Mouse (Mus musculus): ENCODE results near the gene Kif21b. TPM values are rescaled to one million over a fixed set of nuclear protein-coding genes. Genes with fewer than 3 reads are reported as not detected.
A peak's percentile ranks its signal among the peaks of the same experiment; 100 is the strongest.

Gene Kif21b
- total RNA-seq (2021), result under 1 TPM; 0.53 to 0.74 TPM
- long read RNA-seq, experiment 1, result 0 reads
- long read RNA-seq, experiment 2, result 0 reads

DNA sequence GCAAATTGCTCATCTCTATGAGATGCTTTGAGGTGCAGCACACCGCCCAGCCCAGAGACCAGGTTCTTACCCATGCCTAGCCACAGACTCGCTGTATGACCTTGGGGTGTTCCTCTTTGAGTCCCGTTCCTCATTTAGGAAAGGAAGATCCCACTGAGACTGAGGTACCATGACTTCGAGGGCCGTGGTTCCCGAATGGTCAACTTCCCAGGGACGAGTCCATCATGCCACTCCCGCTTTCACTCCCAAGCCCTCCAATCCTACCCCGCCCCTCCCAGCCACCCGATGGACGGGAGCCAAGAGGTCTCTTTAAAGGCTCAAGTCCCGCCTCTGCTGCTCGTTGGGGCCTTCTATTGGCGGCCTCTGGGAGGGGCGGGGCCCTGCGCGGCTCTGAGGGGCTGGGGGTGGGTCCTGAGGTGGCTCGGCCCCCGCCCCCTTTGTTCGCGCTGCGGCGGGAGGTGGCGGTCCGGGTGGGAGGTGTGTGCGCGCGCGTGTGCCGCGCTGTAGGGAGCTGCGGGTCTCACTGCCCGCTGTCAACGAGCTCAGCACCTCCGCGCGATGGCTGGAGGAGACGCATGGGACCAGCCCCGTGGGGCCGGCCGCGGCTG is at the start of gene Kif21b:
Kif21b (plus strand) TSS at position 439 of the 608 bp plus-strand sequence.
- DNase-seq (ENCODE audit: low spot score), result peak; percentile 85

DNA sequence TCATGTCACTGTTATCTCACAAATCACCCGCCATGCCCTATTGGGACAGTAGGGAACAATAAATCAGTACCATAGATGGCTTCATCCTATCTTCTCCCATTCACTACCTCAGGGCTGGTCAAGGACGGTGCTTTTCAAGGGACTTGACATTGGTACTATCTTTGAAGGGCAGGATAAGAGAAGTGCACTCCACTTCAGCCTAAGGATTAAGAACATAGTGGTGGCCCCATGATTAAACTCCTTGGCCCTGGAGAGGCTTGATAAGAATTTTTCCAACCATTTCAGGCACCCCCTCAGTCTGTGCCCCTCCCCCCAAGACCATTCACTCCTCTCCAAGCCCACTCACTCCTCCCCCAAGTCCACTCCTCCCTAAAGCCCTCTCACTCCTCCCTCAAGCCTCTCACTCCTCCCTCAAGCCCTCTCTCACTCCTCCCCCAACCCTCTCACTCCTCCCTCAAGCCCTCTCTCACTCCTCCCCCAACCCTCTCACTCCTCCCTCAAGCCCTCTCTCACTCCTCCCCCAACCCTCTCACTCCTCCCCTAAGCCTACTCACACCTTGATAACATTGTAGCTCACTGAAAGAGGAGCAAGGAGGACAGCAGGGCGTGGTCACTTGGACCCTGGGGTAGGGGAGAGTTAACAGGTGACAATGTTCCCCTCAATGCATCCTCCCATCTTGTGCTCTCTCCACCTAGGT is 45.1 kb upstream of the Kif21b start:
- DNase-seq (ENCODE audit: low spot score), result no peak

DNA sequence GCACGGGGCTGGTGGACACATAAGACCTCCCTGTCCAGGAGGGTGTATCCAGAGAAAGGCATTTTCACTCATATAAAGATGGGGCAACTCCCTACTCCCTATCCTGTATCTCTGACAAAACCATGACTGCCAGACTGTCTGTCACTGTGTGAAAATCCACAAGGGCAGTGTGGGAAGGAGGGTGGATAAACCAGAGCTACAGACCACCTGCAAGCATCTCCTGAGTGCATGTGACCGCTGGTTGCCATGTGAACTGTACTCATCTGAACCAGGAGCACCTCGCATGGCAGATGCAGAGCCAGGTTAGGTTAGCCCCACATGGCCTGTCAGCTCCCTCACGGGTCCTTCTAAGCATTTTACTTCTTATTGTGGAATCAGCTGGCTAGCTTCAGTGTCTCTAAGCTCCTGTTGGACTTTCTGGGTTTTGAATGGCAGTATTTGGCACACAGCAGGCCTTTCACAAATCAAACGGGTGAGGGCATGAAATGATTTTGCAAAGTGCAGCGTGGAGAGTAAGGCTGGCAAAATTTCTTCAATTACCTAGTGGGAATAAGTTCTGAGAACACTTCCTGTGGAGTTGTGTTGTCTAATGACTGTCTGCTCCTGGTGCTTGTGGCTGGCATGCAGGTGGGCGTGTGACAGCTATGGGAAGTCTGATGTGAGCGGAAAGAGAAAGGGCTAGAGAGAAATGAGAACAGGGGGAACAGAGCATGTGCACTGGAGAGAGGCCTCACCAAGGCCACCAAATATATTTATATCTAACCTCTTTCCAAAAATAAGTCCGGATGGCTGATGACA is 41.6 kb upstream of the Kif21b start:
- peak; percentile 51 for DNase-seq (ENCODE audit: low spot score)

DNA sequence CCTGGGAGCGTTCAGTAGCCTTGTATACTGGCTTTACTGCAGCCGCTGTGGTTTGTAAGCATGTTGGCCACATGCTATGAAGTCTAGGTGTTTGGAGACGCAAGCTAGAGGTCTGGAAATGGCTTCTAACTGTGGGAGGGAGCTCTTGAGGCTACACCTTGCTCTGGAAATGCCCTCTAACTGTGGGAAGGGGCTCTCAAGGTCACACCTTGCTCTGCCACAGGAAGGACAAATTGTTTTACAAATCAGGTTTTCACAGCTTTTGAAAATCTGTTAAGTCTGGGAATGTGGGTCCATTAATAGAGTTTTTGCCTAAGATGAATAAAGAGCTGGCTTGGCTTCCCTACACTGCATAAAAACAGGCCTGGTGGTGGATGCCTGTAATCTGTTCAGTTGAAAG is 37.5 kb upstream of the Kif21b start:
- DNase-seq (ENCODE audit: low spot score), result no peak

DNA sequence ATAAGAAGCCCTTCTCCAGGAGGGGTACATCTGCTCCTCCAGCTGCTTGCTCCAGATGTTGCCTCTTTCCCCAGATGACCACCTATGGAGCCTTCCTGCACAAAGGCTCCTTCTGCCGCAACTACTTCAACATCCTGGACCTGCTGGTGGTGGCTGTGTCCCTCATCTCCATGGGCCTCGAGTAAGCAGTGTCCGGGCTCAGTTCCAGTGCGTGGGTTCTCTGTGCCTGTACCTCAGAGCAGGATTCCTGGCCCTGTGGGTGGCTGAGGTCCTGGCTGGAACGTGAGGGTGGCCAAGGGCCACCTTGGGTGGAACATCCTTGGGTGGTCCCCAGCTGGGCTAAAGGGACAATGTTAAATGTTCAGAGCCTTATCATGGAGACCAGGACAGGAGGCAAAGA is 36.4 kb upstream of the Kif21b start:
- DNase-seq (ENCODE audit: low spot score), result no peak

DNA sequence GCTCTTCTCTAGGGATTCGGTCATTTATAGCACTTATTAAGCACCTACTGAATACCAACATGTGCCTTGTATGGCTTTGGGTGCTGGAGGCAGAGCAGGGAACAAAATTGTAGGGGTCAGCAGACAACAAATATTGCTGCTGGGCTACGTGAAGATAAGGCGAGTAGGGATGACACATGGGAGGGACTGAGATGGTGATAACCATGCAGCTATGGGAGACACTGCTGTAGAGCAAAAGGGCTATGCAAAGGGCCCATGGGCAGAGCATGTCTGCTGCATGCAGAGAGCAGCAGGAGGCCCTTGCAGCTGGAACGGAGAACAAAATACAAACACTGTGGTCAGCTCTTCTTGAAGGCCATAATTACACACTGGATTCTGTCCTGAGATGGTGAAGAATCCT is 29.1 kb upstream of the Kif21b start:
- no peak for DNase-seq (ENCODE audit: low spot score)

DNA sequence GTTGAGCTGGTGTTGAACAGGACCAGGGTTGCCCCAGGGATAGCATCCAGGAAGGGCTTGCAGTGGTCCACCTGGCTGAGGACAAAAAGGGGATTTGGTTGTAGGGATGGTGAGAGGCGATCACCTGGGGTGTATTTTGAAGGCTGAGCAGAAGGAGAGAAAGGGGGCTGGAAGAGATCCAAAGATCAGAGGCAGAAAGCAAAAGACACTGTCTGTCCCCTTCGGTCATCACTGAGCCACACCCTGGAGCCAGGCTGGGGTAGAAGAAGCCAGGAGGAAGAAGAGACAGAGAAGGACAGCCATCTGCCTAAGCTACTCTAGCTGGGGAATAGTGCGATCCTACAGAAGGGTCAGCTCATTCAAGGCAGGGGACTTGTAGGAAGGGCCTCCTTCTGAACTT is 28.6 kb upstream of the Kif21b start:
- DNase-seq (ENCODE audit: low spot score), result no peak

DNA sequence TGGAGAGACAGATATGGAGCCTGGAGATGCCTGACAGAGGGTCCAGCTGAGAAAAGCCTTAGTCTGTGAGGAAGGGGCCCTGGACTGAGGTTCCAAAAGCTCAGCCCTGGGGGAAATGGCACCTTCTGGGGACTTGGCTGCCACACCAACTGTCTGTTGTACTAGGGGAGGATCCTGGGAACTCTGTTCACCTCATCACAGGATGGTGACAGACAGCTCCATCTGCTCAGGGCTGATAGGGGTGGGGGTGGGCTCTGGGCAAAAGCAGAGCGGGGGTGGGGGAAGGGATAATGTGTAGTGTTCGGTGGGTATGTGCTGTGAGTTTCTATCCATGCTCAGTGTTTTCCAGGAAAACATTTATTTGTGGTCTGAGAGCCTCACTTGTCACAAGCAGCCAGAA is 28.2 kb upstream of the Kif21b start:
- DNase-seq (ENCODE audit: low spot score), result no peak

DNA sequence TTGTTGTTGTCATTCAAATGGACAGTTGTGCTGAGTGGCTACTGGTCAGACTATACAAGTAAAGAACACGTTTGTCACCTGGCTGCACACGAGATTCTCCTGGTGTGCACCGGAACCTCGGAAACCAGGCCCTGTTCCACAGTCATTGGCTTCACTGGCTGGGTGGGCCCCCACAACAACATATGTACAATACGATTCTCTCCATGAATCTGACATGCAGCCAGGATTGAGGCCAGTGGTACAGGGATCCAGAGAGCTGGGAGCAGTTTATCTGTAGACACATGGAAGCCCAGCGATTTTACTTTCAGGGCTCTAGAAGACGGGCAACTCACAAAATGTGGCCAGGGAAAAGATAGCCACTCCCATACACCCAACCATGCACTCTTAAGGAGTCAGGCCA is 27.5 kb upstream of the Kif21b start:
- DNase-seq (ENCODE audit: low spot score), result no peak

DNA sequence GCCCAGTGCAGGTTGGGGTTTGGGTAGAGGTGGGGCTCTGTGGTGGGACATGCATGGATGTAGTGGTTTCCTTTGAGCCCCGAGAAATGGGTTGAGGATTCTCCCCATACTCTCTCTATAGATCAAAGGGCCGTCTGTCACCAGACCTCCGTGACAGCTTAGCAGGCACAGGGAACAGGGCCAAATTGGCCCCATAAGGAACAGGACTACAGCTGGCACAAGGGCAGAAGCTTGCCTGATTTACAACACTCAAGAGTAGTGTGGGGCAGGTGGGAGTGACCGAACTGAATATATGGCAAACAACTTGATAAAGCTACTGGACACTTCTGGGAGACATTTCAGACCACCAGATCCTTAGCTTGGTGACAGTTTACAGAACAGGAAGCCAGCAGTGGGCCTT is 26.4 kb upstream of the Kif21b start:
- DNase-seq (ENCODE audit: low spot score), result peak; percentile 49

DNA sequence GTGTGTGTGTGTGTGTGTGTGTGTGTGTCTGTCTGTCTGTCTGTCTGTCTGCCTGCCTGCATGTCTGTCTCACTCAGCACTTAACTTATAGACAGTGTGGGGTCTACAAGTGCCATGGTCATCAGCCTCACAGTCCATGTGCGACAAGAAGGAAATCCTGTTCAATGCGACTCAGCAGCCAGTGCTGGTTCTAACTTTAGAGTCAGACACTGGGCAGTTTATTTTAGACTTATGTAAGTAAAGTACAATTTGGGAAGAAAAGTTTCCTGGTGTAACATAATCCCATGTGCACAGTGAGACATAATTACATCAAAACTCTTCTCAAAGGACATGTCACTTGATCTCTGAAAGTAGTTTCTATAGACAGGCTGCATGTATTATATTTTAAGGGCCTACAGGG is 21.7 kb upstream of the Kif21b start:
- DNase-seq (ENCODE audit: low spot score), result no peak

DNA sequence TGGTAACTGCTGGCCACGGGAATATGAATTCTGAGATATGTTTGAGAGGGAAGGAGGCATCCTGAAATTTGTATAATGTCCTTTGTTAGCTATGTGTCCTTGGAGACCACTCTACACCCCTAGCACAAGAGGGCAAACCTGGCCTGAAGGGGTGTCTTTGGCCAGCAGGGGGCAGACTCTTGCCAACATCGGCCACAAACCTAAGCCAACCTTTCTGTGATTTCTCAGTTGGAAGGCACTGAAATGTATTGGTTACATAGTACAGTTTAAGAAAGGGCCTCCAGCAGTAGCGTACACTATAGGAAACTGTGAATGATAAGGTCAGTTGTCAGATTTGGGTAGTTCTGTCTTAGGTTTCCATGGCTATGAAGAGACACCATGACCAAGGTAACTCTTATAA is 15.0 kb upstream of the Kif21b start:
- DNase-seq (ENCODE audit: low spot score), result peak; percentile 61

DNA sequence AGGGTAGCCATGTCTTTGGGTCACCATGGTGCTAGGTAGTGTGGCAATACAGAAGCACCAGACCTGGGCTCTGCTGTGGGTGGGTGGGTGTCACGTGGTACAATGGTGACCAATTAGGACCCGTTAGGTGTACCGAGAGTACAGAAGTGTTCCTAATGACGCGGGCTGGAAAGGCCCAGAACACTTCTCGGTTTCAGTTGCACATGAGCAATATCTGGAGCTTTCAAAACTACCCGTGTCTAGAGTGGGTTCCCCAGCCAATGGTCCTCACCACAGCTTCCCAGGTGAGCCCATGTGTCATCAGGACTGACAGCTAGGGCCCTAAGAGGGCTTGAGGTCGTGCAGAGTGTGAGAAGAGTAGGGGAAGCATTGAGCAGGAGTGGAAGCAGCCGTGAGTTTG is 14.1 kb upstream of the Kif21b start:
- no peak for DNase-seq (ENCODE audit: low spot score)

DNA sequence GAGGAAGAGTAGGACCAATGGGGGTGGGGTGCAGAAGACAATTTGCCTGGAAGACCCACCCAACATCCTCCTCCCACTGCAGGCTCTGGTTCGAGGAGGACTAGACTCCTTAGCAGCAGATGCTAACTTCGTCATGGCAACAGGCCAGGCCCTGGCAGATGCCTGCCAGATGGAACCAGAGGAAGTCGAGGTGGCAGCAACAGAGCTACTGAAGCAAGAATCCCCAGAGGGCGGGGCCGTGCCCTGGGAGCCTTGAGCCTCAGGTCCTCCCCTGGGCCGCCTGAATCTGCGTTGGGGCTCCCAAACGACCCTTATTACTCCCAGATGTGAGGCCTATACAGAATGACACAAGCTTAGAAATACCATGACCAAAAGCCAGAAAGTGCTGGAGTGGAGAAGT is 12.3 kb upstream of the Kif21b start:
- DNase-seq (ENCODE audit: low spot score), result peak; percentile 81

DNA sequence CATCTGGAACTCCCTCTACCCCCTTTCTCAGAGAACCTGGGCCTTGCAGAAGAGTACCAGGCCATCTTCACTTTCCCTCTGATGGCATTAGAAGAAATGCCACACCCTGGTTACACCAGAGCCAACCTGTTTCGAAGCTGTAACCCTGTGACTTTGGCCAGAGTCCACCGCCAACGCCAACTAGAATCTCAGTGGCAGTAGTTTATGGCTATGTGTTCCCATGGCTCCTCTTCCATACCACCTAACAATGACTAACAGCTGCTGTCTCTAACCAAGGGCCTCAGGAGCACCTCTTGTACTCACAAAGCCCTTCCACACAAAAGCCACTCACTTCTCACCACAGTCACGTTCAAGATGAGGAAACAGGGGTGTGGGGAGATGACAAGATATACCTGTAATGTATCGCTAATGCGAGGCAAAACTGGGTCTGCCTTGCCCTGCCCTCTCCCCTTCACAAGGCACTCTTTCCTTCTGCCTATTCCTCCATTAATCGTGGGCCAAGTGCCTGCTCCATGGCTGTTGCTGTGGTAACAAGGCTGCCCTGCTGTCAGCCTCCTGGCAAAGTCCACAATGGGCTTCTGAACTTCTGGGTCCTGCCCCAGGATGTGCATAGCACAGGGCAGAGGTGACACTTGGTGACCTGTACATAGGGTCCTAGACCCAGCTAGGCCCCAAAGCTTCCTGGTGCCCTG is 11.5 kb upstream of the Kif21b start:
- no peak for DNase-seq (ENCODE audit: low spot score)

DNA sequence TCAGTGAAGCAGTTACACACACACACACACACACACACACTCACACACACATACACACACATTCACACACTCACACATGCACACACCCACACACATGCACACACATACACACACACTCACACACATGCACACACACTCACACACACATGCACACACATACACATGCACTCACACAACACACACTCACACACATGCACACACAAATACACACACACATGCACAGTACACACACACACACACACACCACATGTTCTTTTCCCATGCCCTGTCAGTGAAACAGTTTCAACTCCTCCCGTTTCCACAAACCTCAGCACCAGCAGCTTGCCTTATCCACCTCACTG is 11.0 kb upstream of the Kif21b start:
- no peak for DNase-seq (ENCODE audit: low spot score)

DNA sequence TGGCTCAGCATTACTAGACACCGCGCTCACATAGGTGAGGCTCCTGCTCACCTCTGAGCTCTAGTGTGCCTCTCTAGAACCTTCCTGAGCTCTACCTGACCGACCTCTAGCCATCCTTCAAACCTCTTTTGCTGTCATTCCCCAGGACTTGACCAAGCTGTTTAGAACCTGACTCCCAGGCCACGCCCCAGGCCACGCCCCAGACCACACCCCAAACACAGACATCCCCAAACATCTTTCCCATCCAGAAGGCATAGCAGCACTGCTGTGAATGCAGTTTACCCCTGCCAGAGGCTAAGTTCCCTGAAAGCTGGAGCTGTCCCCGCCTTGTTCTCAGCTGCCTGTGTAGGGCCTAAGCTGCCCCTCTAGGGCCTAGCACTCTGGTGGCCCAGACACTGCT is 10.4 kb upstream of the Kif21b start:
- DNase-seq (ENCODE audit: low spot score), result no peak

DNA sequence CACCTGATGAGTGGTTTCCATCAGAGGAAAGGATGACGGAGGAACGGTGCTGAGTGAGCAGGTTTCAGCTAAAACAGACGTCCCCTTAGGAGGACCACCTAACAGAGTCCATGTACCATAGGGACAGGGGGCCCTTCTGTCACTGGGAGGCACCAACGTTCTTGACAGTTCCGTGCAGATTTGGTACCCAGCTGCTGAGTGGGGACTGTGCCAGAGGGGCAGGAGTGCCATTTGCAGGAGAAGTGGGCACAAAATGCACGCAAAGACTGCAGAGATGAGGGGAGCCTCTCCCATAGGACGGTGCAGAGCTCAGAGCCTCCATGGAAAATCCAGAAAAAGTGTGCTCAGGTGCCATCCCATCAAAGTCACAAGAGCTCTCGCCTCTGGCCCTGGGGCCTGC is 9.2 kb upstream of the Kif21b start:
- no peak for DNase-seq (ENCODE audit: low spot score)

DNA sequence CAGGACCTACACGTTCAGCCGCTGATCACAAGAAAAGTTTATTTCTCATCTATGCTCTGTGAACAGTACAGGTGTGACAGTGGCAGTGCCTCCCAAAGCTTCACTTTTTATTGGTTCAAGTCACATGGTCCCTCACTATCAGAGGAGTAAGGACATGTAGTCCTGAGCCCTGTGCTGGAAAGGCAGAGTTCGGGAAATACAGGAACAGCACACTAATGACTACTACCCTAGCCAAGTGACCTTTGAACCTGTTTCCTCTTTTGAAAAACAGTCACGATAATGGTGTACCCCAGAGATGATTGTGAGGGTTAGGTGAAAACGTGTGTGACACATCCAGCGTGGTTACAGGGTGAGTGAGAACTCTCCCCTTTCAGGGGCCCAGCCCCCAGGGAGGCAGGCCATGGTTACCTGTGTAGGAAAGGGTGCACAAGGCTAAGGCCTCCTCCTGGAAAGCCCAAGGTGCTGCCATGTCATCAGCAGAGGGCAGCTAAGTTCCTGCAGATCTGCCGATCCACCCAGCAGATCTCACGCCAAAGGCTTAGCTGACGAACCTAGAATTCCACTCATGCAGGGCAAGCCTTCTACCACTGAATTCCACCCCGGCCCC is 4.9 kb upstream of the Kif21b start:
- DNase-seq (ENCODE audit: low spot score), result no peak

DNA sequence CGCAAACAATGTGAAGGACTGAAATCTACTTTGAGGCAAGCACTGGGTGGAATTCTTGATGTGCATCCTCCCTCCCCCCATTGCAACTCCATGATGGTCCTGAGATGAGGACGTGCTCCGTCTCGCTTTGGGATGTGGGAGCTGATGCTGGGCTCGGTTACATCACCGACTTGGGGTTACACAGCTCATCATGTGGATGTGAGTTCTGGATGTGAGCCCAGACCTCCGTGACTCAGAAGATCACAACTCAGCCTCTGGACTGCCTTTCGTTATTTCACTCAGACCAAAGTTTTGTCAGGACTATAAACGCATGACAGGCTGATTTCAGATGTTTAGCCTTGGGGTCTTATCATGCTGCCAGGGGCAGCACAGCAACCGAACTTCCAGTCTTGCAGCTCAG is 4.3 kb upstream of the Kif21b start:
- DNase-seq (ENCODE audit: low spot score), result peak; percentile 80

DNA sequence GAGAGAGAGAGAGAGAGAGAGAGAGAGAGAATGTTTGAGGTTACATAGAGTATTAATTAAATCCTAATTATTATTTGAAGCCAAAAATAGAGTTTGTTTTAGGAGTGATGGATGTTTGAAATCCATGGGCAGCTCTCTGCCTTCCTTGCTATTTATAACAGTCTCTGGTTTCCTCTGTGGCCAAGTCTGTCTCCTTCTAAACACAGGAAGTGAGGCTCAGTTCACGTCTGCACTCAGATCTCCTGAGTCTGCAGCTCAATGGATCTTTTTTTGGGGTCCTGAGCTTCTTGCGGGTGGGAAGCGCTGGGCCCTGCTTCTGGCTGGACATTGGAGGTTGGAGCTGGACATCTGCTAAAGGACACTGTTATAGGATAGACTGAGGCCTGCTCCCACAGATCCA is 3.3 kb upstream of the Kif21b start:
- no peak for DNase-seq (ENCODE audit: low spot score)

DNA sequence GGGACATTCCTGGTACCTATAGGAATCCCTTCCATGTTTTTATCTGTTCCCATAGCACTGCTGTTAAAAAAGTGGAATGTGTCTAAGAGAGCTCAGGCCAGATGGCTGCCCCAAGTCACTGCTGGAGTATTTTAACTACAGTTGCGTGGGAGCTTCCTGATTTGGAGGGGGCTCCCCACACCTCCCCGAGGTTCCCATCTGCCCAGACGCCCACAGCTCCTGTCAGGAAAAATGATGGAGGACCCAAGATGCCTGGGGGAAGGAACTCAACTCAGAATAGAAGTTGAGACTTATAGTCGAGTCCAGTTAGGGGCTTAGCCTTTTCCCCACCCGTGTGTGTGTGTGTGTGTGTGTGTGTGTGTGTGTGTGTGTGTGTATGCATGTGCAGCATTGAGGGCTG is 2.8 kb upstream of the Kif21b start:
- DNase-seq (ENCODE audit: low spot score), result no peak
